ENCODE assay signal across 9 mouse cellular contexts in the genomic region with DNA sequence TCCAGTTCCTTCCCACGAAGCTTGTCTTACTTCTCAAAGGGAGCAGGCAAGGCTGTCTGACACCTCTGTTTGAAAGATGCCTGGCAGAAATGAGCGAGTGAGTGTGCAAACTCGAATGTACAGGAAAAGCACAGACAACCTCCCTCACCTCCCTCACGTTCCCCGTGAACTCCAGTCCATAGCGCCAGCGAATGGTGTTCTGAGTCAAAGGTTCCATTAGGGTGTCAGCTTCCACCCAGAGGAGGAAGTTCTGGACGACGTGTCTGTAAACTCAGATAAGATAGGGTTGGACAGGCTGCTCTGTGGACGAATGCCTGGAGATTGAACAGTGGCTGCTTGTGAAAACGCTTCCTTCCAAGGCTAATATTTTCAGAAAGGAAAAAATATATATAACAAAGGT. TPM values are rescaled to one million over a fixed set of nuclear protein-coding genes. Genes with fewer than 3 reads are reported as not detected.
A peak's percentile ranks its signal among the peaks of the same experiment; 100 is the strongest.
DNase-seq lines count a peak whose midpoint lies in the region; ATAC-seq and TF ChIP-seq lines count a peak whose summit lies in the region.
"Had no signal": no experiment of that assay in that cellular context is flagged by ENCODE, and none has a peak within 500 bp of the region (broad histone marks: within the 10 kb centered on the region; RNA-seq: fewer than 3 reads in every experiment).

No protein-coding gene starts in this region.

- H3K4me3 ChIP-seq in kidney, adult 2 months (ENCODE audit: insufficient read depth, low read depth, low read length): no peak overlapping the region
- no peak overlapping the region for H3K4me3 ChIP-seq in small intestine, adult 2 months (ENCODE audit: low read depth, low read length)
- H3K4me3 ChIP-seq in forebrain, embryonic 12.5 days (replicated peaks): no peak overlapping the region
- H3K4me3 ChIP-seq: limb, embryonic 15.5 days had no signal

- no peak for TF ChIP-seq POLR2A in kidney, adult 2 months (IDR thresholded peaks at IDR 0.05; ENCODE audit: low read depth, low read length)
- no peak for TF ChIP-seq POLR2A in small intestine, adult 2 months (IDR thresholded peaks at IDR 0.05; ENCODE audit: low read depth, low read length)

- no peak for ATAC-seq in forebrain, embryonic 12.5 days (ENCODE audit: low FRiP score)

- H3K9ac ChIP-seq in forebrain, embryonic 12.5 days: no peak overlapping the region
- H3K9ac ChIP-seq: limb, embryonic 15.5 days had no signal

- WGBS in kidney, adult 2 months: 7% methylated on average over 11 of the region's 11 CpGs
- WGBS in small intestine, adult 2 months: 9% methylated on average over 11 of the region's 11 CpGs
- WGBS in forebrain, embryonic 12.5 days: 81% methylated on average over 11 of the region's 11 CpGs

- H3K36me3 ChIP-seq in kidney, adult 2 months (ENCODE audit: control insufficient read depth, insufficient read depth, low read length): no peaks in the 10 kb centered on the region
- H3K36me3 ChIP-seq in small intestine, adult 2 months (ENCODE audit: control insufficient read depth, insufficient read depth, low read length): no peaks in the 10 kb centered on the region
- no peaks in the 10 kb centered on the region for H3K36me3 ChIP-seq in forebrain, embryonic 12.5 days (replicated peaks)
- H3K36me3 ChIP-seq: limb, embryonic 15.5 days had no signal

- no peak overlapping the region for H3K4me2 ChIP-seq in forebrain, embryonic 12.5 days
- H3K4me2 ChIP-seq: limb, embryonic 15.5 days had no signal

- H3K27me3 ChIP-seq in kidney, adult 2 months (replicated peaks; ENCODE audit: control insufficient read depth, insufficient read depth, low read length): no peaks in the 10 kb centered on the region
- H3K27me3 ChIP-seq in small intestine, adult 2 months (ENCODE audit: control insufficient read depth, insufficient read depth, low read length): no peaks in the 10 kb centered on the region
- H3K27me3 ChIP-seq in forebrain, embryonic 12.5 days: no peaks in the 10 kb centered on the region
- H3K27me3 ChIP-seq: limb, embryonic 15.5 days had no signal

- peak; percentile 48 for DNase-seq in kidney, adult 2 months
- no peak for DNase-seq in kidney, postnatal 4 days
- DNase-seq in heart, adult 9 months (ENCODE audit: low spot score in 2 of 2): peak; percentile 44 to 54
- DNase-seq in liver: peak; percentile 84
- DNase-seq in left cerebral cortex, adult 8-10 months (ENCODE audit: low spot score in 2 of 2): no peak
- no peak for DNase-seq in right cerebral cortex, postnatal 4 days

- no peak overlapping the region for H3K27ac ChIP-seq in kidney, adult 2 months (ENCODE audit: insufficient read depth, low read depth, low read length)
- H3K27ac ChIP-seq in small intestine, adult 2 months (ENCODE audit: insufficient read depth, low read depth, low read length): 0 out of 2 replicates have a peak overlapping the region, but pooled peaks have one; percentile 39
- no peak overlapping the region for H3K27ac ChIP-seq in forebrain, embryonic 12.5 days
- H3K27ac ChIP-seq: limb, embryonic 15.5 days had no signal

- TF ChIP-seq CTCF in kidney, adult 2 months (conservative IDR thresholded peaks at IDR 0.05; ENCODE audit: insufficient read depth, insufficient read length, low read depth, low read length): no peak
- TF ChIP-seq CTCF in small intestine, adult 2 months (IDR thresholded peaks at IDR 0.05; ENCODE audit: extremely low read depth, insufficient read length, insufficient replicate concordance, low read depth, low read length): no peak

- H3K9me3 ChIP-seq in forebrain, embryonic 12.5 days: no peaks in the 10 kb centered on the region
- H3K9me3 ChIP-seq: limb, embryonic 15.5 days had no signal

- peaks cover 14% of the 10 kb centered on the region for H3K4me1 ChIP-seq in kidney, adult 2 months (ENCODE audit: control insufficient read depth, insufficient read depth, low read length)
- H3K4me1 ChIP-seq in small intestine, adult 2 months (ENCODE audit: control insufficient read depth, insufficient read depth, insufficient read length, low read length): peaks cover 13% of the 10 kb centered on the region; the same call in 1 of the 2 replicates
- H3K4me1 ChIP-seq in forebrain, embryonic 12.5 days: no peaks in the 10 kb centered on the region
- H3K4me1 ChIP-seq: limb, embryonic 15.5 days had no signal

RNA-seq across cellular contexts. Expression of gene Pofut2, which starts 37.9 kb away (rescaled TPM):
- 45.9 and 50.6 TPM in 2 replicates for polyA plus RNA-seq in kidney, adult 2 months (2012; rRNA removed)
- 24.1 and 30.4 TPM in 2 replicates for polyA plus RNA-seq in small intestine, adult 2 months (2012; rRNA removed)
- 10 to 100 TPM; 27.8 to 34.4 (median 30.4) TPM for total RNA-seq in left cerebral cortex, adult 8-10 months (2022)
- polyA plus RNA-seq in forebrain, embryonic 12.5 days (2016; fragmentation: Nextera tagmentation; extraction: Ambion mirVana): 65.8 and 66.4 TPM in 2 replicates

RNA-seq across cellular contexts. Expression of gene Col18a1, which starts 54.8 kb away (rescaled TPM):
- polyA plus RNA-seq in kidney, adult 2 months (2012; rRNA removed): 114 and 138 TPM in 2 replicates
- polyA plus RNA-seq in small intestine, adult 2 months (2012; rRNA removed): 27.1 and 35.2 TPM in 2 replicates
- total RNA-seq in left cerebral cortex, adult 8-10 months (2022): 1 to 10 TPM; 4.1 to 4.6 (median 4.1) TPM
- 79.0 and 83.1 TPM in 2 replicates for polyA plus RNA-seq in forebrain, embryonic 12.5 days (2016; fragmentation: Nextera tagmentation; extraction: Ambion mirVana)

Comparison
In these comparisons a context has a peak if more than half of its experiments do, and no peak if none do; other contexts are left out.
1. DNase-seq: peak in kidney, adult 2 months (single experiment), heart, adult 9 months (2 of 2) and liver (single experiment); none in kidney, postnatal 4 days (0 of 2), left cerebral cortex, adult 8-10 months (0 of 2) and right cerebral cortex, postnatal 4 days (single experiment).